Mouse (Mus musculus): Measurements from ENCODE around the gene Mrfap1. TPM values are rescaled to one million over a fixed set of nuclear protein-coding genes. Genes with fewer than 3 reads are reported as not detected.
A peak's percentile ranks its signal among the peaks of the same experiment; 100 is the strongest.

The Mrfap1 gene
- polyA plus RNA-seq, 1 experiment from 2014 or later = 394 TPM

GRCm38 (mm10) chr5:36776021-36776575 lies 20.5 kb downstream of the Mrfap1 start:
- DNase-seq (ENCODE audit: low spot score) = no peak
- no peak overlapping the region for H3K4me2 ChIP-seq (ENCODE audit: low read length)
- H3K36me3 ChIP-seq (ENCODE audit: control insufficient read depth, insufficient read depth, low read length) = no peaks in the 10 kb centered on the region
- H3K9me3 ChIP-seq (replicated peaks; ENCODE audit: control insufficient read depth, low read length) = 0 out of 2 replicates have a peak, but pooled peaks cover 4% of the 10 kb centered on the region
- no peaks in the 10 kb centered on the region for H3K27me3 ChIP-seq (replicated peaks; ENCODE audit: control insufficient read depth, insufficient read depth, low read length)
- H3K27ac ChIP-seq (ENCODE audit: low read depth, low read length) = no peak overlapping the region
- H3K4me1 ChIP-seq (ENCODE audit: control insufficient read depth, insufficient read depth, low read length) = no peaks in the 10 kb centered on the region
- no peak for ATAC-seq
- H3K9ac ChIP-seq (ENCODE audit: low read length) = no peak overlapping the region
- H3K4me3 ChIP-seq (ENCODE audit: low read depth, low read length) = no peak overlapping the region
- WGBS = 18% methylated on average over 9 of the region's 9 CpGs

GRCm38 (mm10) chr5:36775317-36775716 lies 21.3 kb downstream of the Mrfap1 start:
- DNase-seq (ENCODE audit: low spot score) = no peak
- H3K36me3 ChIP-seq (ENCODE audit: control insufficient read depth, insufficient read depth, low read length) = no peaks in the 10 kb centered on the region
- H3K27me3 ChIP-seq (replicated peaks; ENCODE audit: control insufficient read depth, insufficient read depth, low read length) = no peaks in the 10 kb centered on the region
- WGBS = 85% methylated on average over 2 of the region's 2 CpGs
- no peak for ATAC-seq
- no peak overlapping the region for H3K4me3 ChIP-seq (ENCODE audit: low read depth, low read length)
- 0 out of 2 replicates have a peak, but pooled peaks cover 2% of the 10 kb centered on the region for H3K9me3 ChIP-seq (replicated peaks; ENCODE audit: control insufficient read depth, low read length)
- no peak overlapping the region for H3K27ac ChIP-seq (ENCODE audit: low read depth, low read length)
- H3K4me1 ChIP-seq (ENCODE audit: control insufficient read depth, insufficient read depth, low read length) = no peaks in the 10 kb centered on the region
- H3K4me2 ChIP-seq (ENCODE audit: low read length) = no peak overlapping the region
- H3K9ac ChIP-seq (ENCODE audit: low read length) = no peak overlapping the region

- H3K27me3 ChIP-seq (replicated peaks; ENCODE audit: control insufficient read depth, insufficient read depth, low read length) = no peaks in the 10 kb centered on the region
- H3K9ac ChIP-seq (ENCODE audit: low read length) = no peak overlapping the region
- H3K4me3 ChIP-seq (ENCODE audit: low read depth, low read length) = no peak overlapping the region
- H3K4me1 ChIP-seq (ENCODE audit: control insufficient read depth, insufficient read depth, low read length) = no peaks in the 10 kb centered on the region; the same call in 1 of the 2 replicates
- H3K4me2 ChIP-seq (ENCODE audit: low read length) = no peak overlapping the region
- WGBS = 80% methylated on average over 5 of the region's 5 CpGs
- no peaks in the 10 kb centered on the region for H3K36me3 ChIP-seq (ENCODE audit: control insufficient read depth, insufficient read depth, low read length)
- DNase-seq (ENCODE audit: low spot score) (peak; percentile 47), ATAC-seq (0 out of 2 replicates have a peak, but pooled peaks have one; percentile 10)
- no peak overlapping the region for H3K27ac ChIP-seq (ENCODE audit: low read depth, low read length)
- H3K9me3 ChIP-seq (replicated peaks; ENCODE audit: control insufficient read depth, low read length) = no peaks in the 10 kb centered on the region
These were observed 24.0 kb downstream of the Mrfap1 start for GRCm38 (mm10) chr5:36772586-36772985.

- no peak overlapping the region for H3K27ac ChIP-seq (ENCODE audit: low read depth, low read length)
- no peak for ATAC-seq
- H3K36me3 ChIP-seq (ENCODE audit: control insufficient read depth, insufficient read depth, low read length) = no peaks in the 10 kb centered on the region
- no peaks in the 10 kb centered on the region for H3K9me3 ChIP-seq (replicated peaks; ENCODE audit: control insufficient read depth, low read length)
- no peaks in the 10 kb centered on the region for H3K27me3 ChIP-seq (replicated peaks; ENCODE audit: control insufficient read depth, insufficient read depth, low read length)
- no peak for DNase-seq (ENCODE audit: low spot score)
- H3K4me2 ChIP-seq (ENCODE audit: low read length) = no peak overlapping the region
- no peak overlapping the region for H3K9ac ChIP-seq (ENCODE audit: low read length)
- WGBS = 68% methylated on average over 3 of the region's 3 CpGs
- peaks cover 6% of the 10 kb centered on the region for H3K4me1 ChIP-seq (ENCODE audit: control insufficient read depth, insufficient read depth, low read length)
- no peak overlapping the region for H3K4me3 ChIP-seq (ENCODE audit: low read depth, low read length)
These were observed 27.0 kb downstream of the Mrfap1 start for GRCm38 (mm10) chr5:36769603-36770002.

GRCm38 (mm10) chr5:36766958-36767703 lies 29.4 kb downstream of the Mrfap1 start:
- no peaks in the 10 kb centered on the region for H3K9me3 ChIP-seq (replicated peaks; ENCODE audit: control insufficient read depth, low read length)
- H3K4me3 ChIP-seq (ENCODE audit: low read depth, low read length) = no peak overlapping the region
- DNase-seq (ENCODE audit: low spot score) (peak; percentile 68), ATAC-seq (peak; percentile 86)
- peak overlapping the region; percentile 27; the same call in 1 of the 2 replicates for H3K27ac ChIP-seq (ENCODE audit: low read depth, low read length)
- H3K4me2 ChIP-seq (ENCODE audit: low read length) = peak overlapping the region; percentile 23; the same call in 1 of the 2 replicates
- no peaks in the 10 kb centered on the region for H3K36me3 ChIP-seq (ENCODE audit: control insufficient read depth, insufficient read depth, low read length)
- H3K9ac ChIP-seq (ENCODE audit: low read length) = no peak overlapping the region
- H3K4me1 ChIP-seq (ENCODE audit: control insufficient read depth, insufficient read depth, low read length) = peaks cover 6% of the 10 kb centered on the region
- 39% methylated on average over 10 of the region's 10 CpGs for WGBS
- no peaks in the 10 kb centered on the region for H3K27me3 ChIP-seq (replicated peaks; ENCODE audit: control insufficient read depth, insufficient read depth, low read length)

- no peak overlapping the region for H3K27ac ChIP-seq (ENCODE audit: low read depth, low read length)
These were observed 36.7 kb downstream of the Mrfap1 start for GRCm38 (mm10) chr5:36759848-36760247.

GRCm38 (mm10) chr5:36757033-36757432 lies 39.5 kb downstream of the Mrfap1 start:
- Histone ChIP-seq H3K4me1 (ENCODE audit: control insufficient read depth, insufficient read depth, low read length) (no peaks in the 10 kb centered on the region), H3K9me3 (replicated peaks; ENCODE audit: control insufficient read depth, low read length) (no peaks in the 10 kb centered on the region), H3K27me3 (replicated peaks; ENCODE audit: control insufficient read depth, insufficient read depth, low read length) (no peaks in the 10 kb centered on the region; the same call in 1 of the 2 replicates), H3K4me2 (ENCODE audit: low read length) (no peak overlapping the region), H3K4me3 (ENCODE audit: low read depth, low read length) (no peak overlapping the region), H3K36me3 (ENCODE audit: control insufficient read depth, insufficient read depth, low read length) (no peaks in the 10 kb centered on the region), H3K27ac (ENCODE audit: low read depth, low read length) (no peak overlapping the region), H3K9ac (ENCODE audit: low read length) (no peak overlapping the region)
- ATAC-seq (no peak), DNase-seq (ENCODE audit: low spot score) (peak; percentile 22)
- WGBS = 67% methylated on average over 5 of the region's 5 CpGs

More at GRCm38 (mm10) chr5:36759848-36760247, 36.7 kb downstream of the Mrfap1 start:
- 82% methylated on average over 4 of the region's 4 CpGs for WGBS
- DNase-seq (ENCODE audit: low spot score) (no peak), ATAC-seq (no peak)
- Histone ChIP-seq H3K9ac (ENCODE audit: low read length) (no peak overlapping the region), H3K4me1 (ENCODE audit: control insufficient read depth, insufficient read depth, low read length) (no peaks in the 10 kb centered on the region; the same call in 1 of the 2 replicates), H3K4me2 (ENCODE audit: low read length) (no peak overlapping the region), H3K36me3 (ENCODE audit: control insufficient read depth, insufficient read depth, low read length) (no peaks in the 10 kb centered on the region), H3K4me3 (ENCODE audit: low read depth, low read length) (no peak overlapping the region), H3K27me3 (replicated peaks; ENCODE audit: control insufficient read depth, insufficient read depth, low read length) (no peaks in the 10 kb centered on the region), H3K9me3 (replicated peaks; ENCODE audit: control insufficient read depth, low read length) (no peaks in the 10 kb centered on the region)

- H3K4me3 ChIP-seq (ENCODE audit: low read depth, low read length) = no peak overlapping the region
- DNase-seq (ENCODE audit: low spot score) (no peak), ATAC-seq (no peak)
- no peaks in the 10 kb centered on the region for H3K9me3 ChIP-seq (replicated peaks; ENCODE audit: control insufficient read depth, low read length)
- H3K27ac ChIP-seq (ENCODE audit: low read depth, low read length) = no peak overlapping the region
- H3K4me2 ChIP-seq (ENCODE audit: low read length) = no peak overlapping the region
- H3K9ac ChIP-seq (ENCODE audit: low read length) = no peak overlapping the region
- peaks cover 8% of the 10 kb centered on the region for H3K4me1 ChIP-seq (ENCODE audit: control insufficient read depth, insufficient read depth, low read length)
- WGBS = 75% methylated on average over 9 of the region's 9 CpGs
- 0 out of 2 replicates have a peak, but pooled peaks cover 2% of the 10 kb centered on the region for H3K36me3 ChIP-seq (ENCODE audit: control insufficient read depth, insufficient read depth, low read length)
- H3K27me3 ChIP-seq (replicated peaks; ENCODE audit: control insufficient read depth, insufficient read depth, low read length) = no peaks in the 10 kb centered on the region; the same call in 1 of the 2 replicates
These were observed 46.2 kb downstream of the Mrfap1 start for GRCm38 (mm10) chr5:36750119-36751078.
